28 mouse cellular contexts compared by ENCODE assay signal in genomic region chr2:170588369-170588900, GRCm38 (mm10). TPM values are rescaled to one million over a fixed set of nuclear protein-coding genes. Genes with fewer than 3 reads are reported as not detected.
"Had no signal": no experiment of that assay in that cellular context is flagged by ENCODE, and none has a peak within 500 bp of the region (broad histone marks: within the 10 kb centered on the region; RNA-seq: fewer than 3 reads in every experiment).

No protein-coding gene starts in this region.

- H3K4me1 ChIP-seq: intestine, embryonic 15.5 days; stomach, embryonic 15.5 days had no signal

- H3K27ac ChIP-seq: intestine, embryonic 15.5 days; kidney, embryonic 15.5 days; limb, embryonic 13.5 days; liver, embryonic 14.5 days; macrophage; midbrain, embryonic 13.5 days; stomach, embryonic 15.5 days had no signal

- H3K36me3 ChIP-seq: intestine, embryonic 15.5 days; kidney, embryonic 15.5 days; limb, embryonic 13.5 days; midbrain, embryonic 13.5 days; stomach, embryonic 15.5 days had no signal

- H3K4me3 ChIP-seq: intestine, embryonic 15.5 days; kidney, embryonic 15.5 days; limb, embryonic 13.5 days; midbrain, embryonic 13.5 days; stomach, embryonic 15.5 days had no signal

- DNase-seq: kidney, adult 11 months; kidney, adult 8-10 months; kidney, postnatal 10 days; kidney, postnatal 36 days; left cerebral cortex, postnatal 4 days; liver, postnatal 0 days; lung, embryonic 14.5 days; retina, postnatal 1 day; right cerebral cortex, postnatal 25 days; spleen, adult 18-20 months; thymus, postnatal 25 days had no signal

- H3K4me2 ChIP-seq: intestine, embryonic 15.5 days; kidney, embryonic 15.5 days; limb, embryonic 13.5 days; lung, embryonic 14.5 days; midbrain, embryonic 13.5 days; stomach, embryonic 15.5 days had no signal

- H3K9me3 ChIP-seq: intestine, embryonic 15.5 days; kidney, embryonic 15.5 days; limb, embryonic 13.5 days; midbrain, embryonic 13.5 days; stomach, embryonic 15.5 days had no signal

- H3K9ac ChIP-seq: intestine, embryonic 15.5 days; kidney, embryonic 15.5 days; limb, embryonic 13.5 days; liver, embryonic 14.5 days; liver, postnatal 0 days; lung, embryonic 14.5 days; midbrain, embryonic 13.5 days; stomach, embryonic 15.5 days had no signal

- H3K27me3 ChIP-seq: intestine, embryonic 15.5 days; kidney, embryonic 15.5 days; limb, embryonic 13.5 days; midbrain, embryonic 13.5 days; stomach, embryonic 15.5 days had no signal

- ATAC-seq: intestine, embryonic 15.5 days; liver, postnatal 0 days; lung, postnatal 0 days; midbrain, embryonic 13.5 days had no signal

RNA-seq across cellular contexts. Expression of gene 4930470P17Rik, which starts 13.4 kb away (rescaled TPM):
- total RNA-seq: layer of hippocampus, adult 8-10 months; layer of hippocampus, postnatal 14 days; left cerebral cortex, adult 8-10 months; left cerebral cortex, postnatal 14 days; left cerebral cortex, postnatal 4 days; liver, adult 2 months; megakaryocyte, adult 5-6 weeks; midbrain, postnatal 0 days; neutrophil, adult 5-6 weeks had no signal
- polyA plus RNA-seq: intestine, embryonic 15.5 days; kidney, embryonic 15.5 days; limb, embryonic 13.5 days; liver, adult 2 months; liver, embryonic 14.5 days; liver, postnatal 0 days; lung, embryonic 14.5 days; lung, postnatal 0 days; macrophage; midbrain, embryonic 13.5 days; midbrain, postnatal 0 days; stomach, embryonic 15.5 days; thymus, postnatal 0 days had no signal
